Mouse (Mus musculus): ENCODE results near the gene Gchfr.

Gene Gchfr

DNA sequence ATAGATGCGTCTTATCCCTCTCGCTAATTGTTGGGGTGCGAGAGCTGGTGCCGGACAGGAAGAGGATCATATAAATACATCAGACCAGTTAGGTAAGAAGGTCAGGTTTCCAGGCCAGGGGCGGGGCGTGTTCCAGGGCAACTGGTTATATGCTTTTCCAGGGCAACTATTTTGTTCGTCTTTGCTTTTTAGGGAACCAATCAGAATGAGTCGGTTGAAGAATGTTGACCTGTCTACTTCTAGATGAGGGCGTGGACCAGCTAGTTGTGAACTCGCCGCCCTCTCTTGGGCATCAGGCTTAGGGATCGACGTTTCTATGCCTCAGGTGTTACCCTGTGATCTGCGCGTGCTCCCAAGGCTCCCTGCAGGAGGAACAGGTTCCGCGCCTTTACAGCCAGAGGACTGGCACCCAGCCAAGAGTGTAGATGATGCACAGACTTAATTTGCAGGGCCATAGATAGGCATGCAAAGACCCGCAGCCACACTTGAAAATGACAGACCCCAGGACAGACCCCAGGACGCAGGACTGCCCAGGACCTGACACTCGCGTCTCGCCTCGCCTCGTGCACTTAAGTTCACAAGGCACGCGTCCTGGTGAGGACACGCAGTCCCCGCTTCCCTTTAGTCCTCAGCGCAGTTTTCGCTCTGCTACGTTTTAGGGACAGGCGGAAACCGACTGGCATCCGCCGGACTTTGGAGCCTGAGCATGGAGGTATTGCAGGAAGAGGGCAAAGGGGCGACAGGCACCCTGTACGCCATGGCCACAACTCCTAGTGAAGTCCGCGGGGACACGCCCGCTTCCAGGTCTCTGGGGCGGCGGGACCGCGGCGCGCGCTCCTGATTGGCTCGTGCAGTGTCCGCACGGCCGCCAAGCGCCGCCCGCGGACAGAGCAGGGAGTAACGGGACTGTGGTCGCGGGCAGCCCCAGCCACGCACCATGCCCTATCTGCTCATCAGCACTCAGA lies at the start of gene Gchfr:
Gchfr (plus strand) TSS at position 873 of the 965 bp plus-strand sequence.
- peak; percentile 79 for DNase-seq (ENCODE audit: low read depth, low spot score)

DNA sequence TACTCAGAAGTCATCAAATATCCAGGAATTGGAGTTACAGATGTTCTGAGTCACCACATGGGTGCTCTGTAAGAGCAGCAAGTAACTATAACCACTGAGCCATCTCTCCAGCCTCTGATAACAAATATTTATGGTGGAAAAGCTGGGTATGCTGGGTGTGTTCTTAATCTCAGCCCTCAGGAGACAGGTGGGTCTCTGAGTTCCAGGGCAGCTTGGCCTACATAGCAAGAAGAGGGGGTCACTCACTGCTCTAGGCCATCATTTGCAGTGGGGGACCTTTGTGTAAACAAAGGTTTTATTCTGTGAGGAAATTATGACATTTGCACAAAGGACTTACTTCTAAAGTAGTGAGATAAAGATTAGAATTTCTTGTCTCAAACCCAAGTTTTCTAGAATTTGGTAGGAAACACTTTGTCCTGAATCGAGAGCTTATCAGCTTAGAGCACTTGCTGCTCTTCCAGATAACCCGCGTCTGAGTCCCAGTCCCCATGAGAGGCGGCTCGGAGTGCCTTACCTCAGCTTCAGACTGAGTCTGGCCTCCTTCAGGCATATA lies 31.2 kb upstream of the Gchfr start:
- no peak for DNase-seq (ENCODE audit: low read depth, low spot score)

DNA sequence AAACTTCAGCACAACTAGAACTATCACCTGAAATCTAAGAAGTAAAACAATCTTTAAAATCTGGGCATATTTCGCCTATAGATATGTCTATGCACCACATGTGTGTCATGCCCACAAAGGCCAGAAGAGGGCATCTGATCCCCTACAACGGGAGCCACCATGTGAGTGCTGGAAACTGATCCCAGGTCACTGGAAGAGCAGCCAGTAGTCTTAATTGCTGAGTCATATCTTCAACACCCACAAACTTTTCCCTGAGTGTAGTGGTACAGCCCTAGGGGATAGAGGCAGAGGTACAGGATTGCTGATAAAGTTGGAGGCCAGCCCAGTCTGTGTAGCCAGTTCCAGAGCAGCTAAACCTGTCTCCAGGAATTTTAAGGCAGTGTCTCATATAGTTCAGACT lies 22.4 kb upstream of the Gchfr start:
- peak; percentile 88 for DNase-seq (ENCODE audit: low read depth, low spot score)

- no peak for DNase-seq (ENCODE audit: low read depth, low spot score)
These were observed 21.1 kb upstream of the Gchfr start for GRCm38 (mm10) chr2:119146435-119146834.

- peak; percentile 20 for DNase-seq (ENCODE audit: low read depth, low spot score)
These were observed 20.4 kb upstream of the Gchfr start for GRCm38 (mm10) chr2:119147160-119147678.

DNA sequence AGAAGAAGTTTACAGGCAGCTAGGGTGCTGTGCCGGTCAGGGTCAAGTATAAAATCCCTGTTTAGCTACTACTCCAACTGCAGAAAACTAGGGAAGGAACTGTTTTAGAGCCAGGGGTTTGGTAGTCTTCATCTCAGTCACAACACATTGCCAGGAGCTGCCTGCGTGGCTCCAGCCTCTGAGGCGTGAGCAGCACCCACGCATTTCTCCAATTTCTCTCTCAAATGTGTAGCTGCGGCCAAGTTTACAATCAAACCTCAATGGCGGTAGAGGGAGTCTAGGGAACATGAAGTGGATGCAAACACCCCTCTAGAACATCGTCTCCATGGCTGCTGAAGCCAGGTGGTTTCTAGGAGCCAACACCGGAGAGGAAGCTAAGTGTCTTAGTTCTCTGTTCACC lies 19.8 kb upstream of the Gchfr start:
- DNase-seq (ENCODE audit: low read depth, low spot score) = no peak

DNA sequence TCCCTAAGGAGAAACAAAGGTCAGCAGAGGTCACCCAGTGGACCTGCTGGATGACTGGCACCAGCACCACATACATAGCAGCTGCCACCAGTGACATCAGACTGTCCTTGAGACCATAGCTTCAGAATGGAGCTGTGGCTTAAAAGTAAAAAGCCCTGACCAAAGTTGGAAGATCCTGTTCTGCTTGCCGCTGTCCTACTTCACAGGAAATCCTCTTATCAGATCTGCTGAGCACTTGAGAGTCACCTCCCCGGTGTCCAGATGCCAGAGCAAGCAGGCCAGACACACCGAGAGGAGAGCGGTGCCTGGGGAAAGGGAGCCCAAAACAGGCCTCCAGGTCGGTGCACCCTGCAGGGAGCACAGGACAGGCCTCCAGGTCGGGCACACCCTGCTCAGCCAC lies 15.3 kb upstream of the Gchfr start:
- no peak for DNase-seq (ENCODE audit: low read depth, low spot score)

- no peak for DNase-seq (ENCODE audit: low read depth, low spot score)
These were observed 12.9 kb upstream of the Gchfr start for GRCm38 (mm10) chr2:119154683-119155082.

DNA sequence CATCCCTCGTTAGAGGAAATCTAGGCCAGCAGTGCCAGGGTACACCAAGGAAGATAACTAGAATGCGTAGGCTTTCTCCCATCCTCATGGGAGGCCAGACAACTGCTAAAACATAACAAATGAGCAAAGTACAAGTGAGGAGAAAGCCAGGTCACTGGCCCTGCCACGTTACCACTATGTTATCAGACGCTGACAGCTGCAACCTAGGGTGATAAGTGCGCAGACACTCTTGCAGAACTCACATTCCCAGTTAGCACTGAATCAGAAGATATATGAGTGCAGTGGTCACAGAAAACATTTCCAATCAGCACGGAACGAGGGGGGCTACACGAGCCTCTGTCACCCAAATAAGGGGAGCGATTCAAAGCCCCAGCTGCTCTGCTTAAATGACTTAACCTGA lies 12.2 kb upstream of the Gchfr start:
- no peak for DNase-seq (ENCODE audit: low read depth, low spot score)

GRCm38 (mm10) chr2:119156081-119156680 lies 11.4 kb upstream of the Gchfr start:
- no peak for DNase-seq (ENCODE audit: low read depth, low spot score)

GRCm38 (mm10) chr2:119156681-119157572 lies 10.6 kb upstream of the Gchfr start, which contains the start of gene Rmdn3:
TSS of gene Rmdn3 (minus strand) at chr2:119157034.
- DNase-seq (ENCODE audit: low read depth, low spot score) = peak; percentile 95

DNA sequence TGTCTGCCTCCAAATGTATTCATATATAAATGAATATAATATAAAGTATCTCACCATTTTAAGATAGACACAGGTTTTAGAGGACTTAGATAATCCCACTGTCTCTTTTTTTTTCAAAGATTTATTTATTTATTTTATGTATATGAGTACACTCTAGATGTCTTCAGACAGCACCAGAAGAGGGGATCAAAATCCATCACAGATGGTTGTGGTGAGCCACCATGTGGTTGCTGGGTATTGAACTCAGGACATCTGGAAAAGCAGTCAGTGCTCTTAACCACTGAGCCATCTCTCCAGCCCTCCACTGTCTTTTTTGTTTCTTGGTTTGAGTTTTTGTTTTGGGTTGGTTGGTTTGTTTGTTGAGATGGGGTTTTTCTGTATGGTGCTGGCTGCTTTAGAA lies 9.7 kb upstream of the Gchfr start:
- DNase-seq (ENCODE audit: low read depth, low spot score) = no peak

GRCm38 (mm10) chr2:119161247-119161646 lies 6.3 kb upstream of the Gchfr start:
- no peak for DNase-seq (ENCODE audit: low read depth, low spot score)

- no peak for DNase-seq (ENCODE audit: low read depth, low spot score)
These were observed 4.4 kb upstream of the Gchfr start for GRCm38 (mm10) chr2:119163135-119163534.

- DNase-seq (ENCODE audit: low read depth, low spot score) = no peak
These were observed 3.6 kb upstream of the Gchfr start for GRCm38 (mm10) chr2:119163999-119164398.

GRCm38 (mm10) chr2:119165401-119165800 lies 2.2 kb upstream of the Gchfr start:
- DNase-seq (ENCODE audit: low read depth, low spot score) = peak; percentile 72

DNA sequence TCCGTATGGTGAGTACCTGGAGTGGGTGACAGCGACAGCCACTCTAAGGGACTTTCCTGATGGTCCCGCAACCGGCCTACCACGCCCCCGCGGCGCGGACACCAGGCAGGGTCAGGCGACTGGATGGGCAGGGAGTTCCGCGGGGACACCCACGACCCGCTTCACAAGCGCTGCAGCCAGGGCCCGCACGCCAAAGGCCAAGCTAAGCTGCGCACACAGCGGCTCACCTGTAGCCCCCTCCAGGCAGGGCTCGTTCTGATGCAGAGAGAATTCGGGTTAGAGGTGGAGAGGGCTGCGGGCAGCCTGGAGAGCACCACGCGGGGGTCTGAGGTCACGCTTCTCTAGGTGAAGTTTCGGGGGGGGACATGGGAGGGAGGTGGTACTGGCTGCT lies 288 bp downstream of the Gchfr start:
- DNase-seq (ENCODE audit: low read depth, low spot score) = peak; percentile 39

DNA sequence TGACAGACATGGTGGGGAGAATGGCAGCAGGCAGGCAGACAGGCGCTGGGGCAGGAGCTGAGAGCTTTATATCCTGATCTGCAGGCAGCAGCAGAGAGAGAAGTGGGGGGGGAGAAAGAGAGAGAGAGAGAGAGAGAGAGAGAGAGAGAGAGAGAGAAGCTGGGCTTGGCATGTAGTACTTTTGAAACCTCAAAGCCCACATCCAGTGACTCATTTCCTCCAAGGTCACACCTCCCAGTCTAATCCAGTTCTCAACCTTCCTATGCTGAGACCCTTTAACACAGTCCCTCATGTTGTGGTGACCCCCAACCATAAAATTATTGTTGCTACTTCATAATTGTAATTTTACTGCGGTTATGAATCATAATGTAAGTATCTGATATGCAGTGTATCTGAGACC lies 2.7 kb downstream of the Gchfr start:
- DNase-seq (ENCODE audit: low read depth, low spot score) = no peak

DNA sequence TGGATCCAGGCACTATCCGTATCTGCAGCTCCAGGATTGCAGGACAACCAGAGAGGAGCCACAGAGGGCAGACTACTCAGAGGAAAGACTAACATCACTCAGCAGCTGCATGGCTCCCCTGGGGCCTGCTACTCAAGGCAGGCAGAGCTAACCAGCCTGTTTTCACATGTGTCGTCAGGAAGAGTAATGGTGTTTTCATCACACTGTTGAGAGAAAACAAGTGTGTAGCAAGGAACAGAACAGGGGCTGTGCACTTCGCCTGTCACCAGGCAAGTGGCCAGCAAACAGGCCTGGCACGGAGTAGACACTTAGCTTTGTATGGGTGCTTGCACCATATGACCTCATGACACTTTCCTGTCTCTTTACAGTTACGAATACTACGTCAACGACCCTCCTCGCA lies 4.0 kb downstream of the Gchfr start:
- no peak for DNase-seq (ENCODE audit: low read depth, low spot score)

- no peak for DNase-seq (ENCODE audit: low read depth, low spot score)
These were observed 4.9 kb downstream of the Gchfr start for GRCm38 (mm10) chr2:119172446-119172845.

DNA sequence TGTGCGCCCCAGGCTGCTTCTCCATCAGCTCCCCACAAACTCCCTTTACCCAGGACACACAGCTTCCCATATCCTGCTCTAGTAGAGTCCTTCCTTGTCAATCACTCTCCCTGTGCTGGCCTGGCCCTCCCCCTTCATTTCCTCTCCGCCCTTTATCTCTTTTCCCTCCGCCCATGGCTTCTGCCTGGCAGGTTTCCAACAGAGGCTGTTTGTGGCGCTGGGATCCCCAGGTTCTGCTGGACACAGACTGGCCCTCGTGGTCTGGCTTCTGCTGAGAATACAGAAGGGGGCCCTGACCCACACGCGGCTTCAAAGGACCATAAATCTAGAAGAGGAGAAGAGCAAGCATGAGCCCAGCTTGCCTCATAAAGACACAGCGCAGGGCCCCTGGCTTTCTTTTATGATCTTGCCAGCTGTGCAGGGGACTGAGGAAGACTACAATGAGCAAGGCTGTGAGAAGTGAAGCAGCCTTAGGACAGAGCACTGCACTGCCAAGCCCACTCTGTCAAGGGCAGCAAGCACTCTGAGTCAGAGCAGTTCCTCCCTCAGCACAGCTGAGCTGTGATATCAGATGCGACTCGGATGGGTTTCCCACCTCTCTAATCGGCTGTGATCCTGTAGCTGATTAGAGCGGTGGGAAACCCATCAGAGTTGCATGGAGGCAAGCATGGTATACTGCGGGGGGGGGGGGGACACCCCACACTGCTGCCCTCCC lies 5.4 kb downstream of the Gchfr start:
- DNase-seq (ENCODE audit: low read depth, low spot score) = peak; percentile 43

All from R1 (cell line).